20 mouse cellular contexts compared by ENCODE assay signal in genomic region chr16:36531630-36532029, GRCm38 (mm10). TPM values are rescaled to one million over a fixed set of nuclear protein-coding genes. Genes with fewer than 3 reads are reported as not detected.
DNase-seq lines count a peak whose midpoint lies in the region; ATAC-seq and TF ChIP-seq lines count a peak whose summit lies in the region.
"Had no signal": no experiment of that assay in that cellular context is flagged by ENCODE, and none has a peak within 500 bp of the region (broad histone marks: within the 10 kb centered on the region; RNA-seq: fewer than 3 reads in every experiment).

No protein-coding gene starts in this region.

- in situ Hi-C loops in ES-E14 (cut with MboI; ENCODE audit: low sequenced_read_pairs in 2 of 2, unreplicated experiment in 2 of 2): no loop called here

- DNase-seq in kidney, postnatal 0 days (ENCODE audit: low spot score): no peak
- no peak for DNase-seq in kidney, postnatal 25 days
- peak; percentile 15 for DNase-seq in ES-E14 (ENCODE audit: low read depth, low spot score)
- no peak for DNase-seq in forebrain, embryonic 11.5 days (ENCODE audit: low spot score)
- DNase-seq: cerebellum, adult 2 months; cerebellum, postnatal 36 days; retina, postnatal 1 day had no signal

- H3K4me2 ChIP-seq in kidney, postnatal 0 days (ENCODE audit: low read length): no peak overlapping the region
- no peak overlapping the region for H3K4me2 ChIP-seq in forebrain, embryonic 11.5 days (ENCODE audit: low read depth, low read length, severe bottlenecking)
- H3K4me2 ChIP-seq: heart, embryonic 11.5 days; hindbrain, embryonic 14.5 days; intestine, embryonic 15.5 days; liver, embryonic 15.5 days had no signal

- no peaks in the 10 kb centered on the region for H3K9me3 ChIP-seq in kidney, postnatal 0 days (replicated peaks; ENCODE audit: low read length)
- no peaks in the 10 kb centered on the region for H3K9me3 ChIP-seq in ES-E14 (ENCODE audit: control insufficient read depth, insufficient read depth, low read depth, low read length)
- no peaks in the 10 kb centered on the region for H3K9me3 ChIP-seq in forebrain, embryonic 11.5 days (ENCODE audit: control insufficient read depth, low read length)
- H3K9me3 ChIP-seq: intestine, embryonic 15.5 days; liver, embryonic 15.5 days had no signal

- H3K27ac ChIP-seq in kidney, postnatal 0 days: peak overlapping the region; percentile 72; the same call in 1 of the 2 replicates
- H3K27ac ChIP-seq in ES-E14 (ENCODE audit: insufficient read depth, low read depth, low read length, poor library complexity, severe bottlenecking): no peak overlapping the region
- no peak overlapping the region for H3K27ac ChIP-seq in forebrain, embryonic 11.5 days (ENCODE audit: low read depth, low read length)
- H3K27ac ChIP-seq: hindbrain, embryonic 14.5 days; intestine, embryonic 15.5 days; liver, embryonic 15.5 days had no signal

- H3K4me1 ChIP-seq in kidney, postnatal 0 days (replicated peaks; ENCODE audit: insufficient read depth, low read length): peaks cover 2% of the 10 kb centered on the region
- peaks cover 3 to 9% of the 10 kb centered on the region in 2 experiments; a peak in 2 of 4 replicates for H3K4me1 ChIP-seq in ES-E14 (ENCODE audit: control insufficient read depth in 2 of 2, insufficient read depth in 2 of 2, low read length in 2 of 2, poor library complexity in 1 of 2)
- H3K4me1 ChIP-seq in forebrain, embryonic 11.5 days (replicated peaks; ENCODE audit: control insufficient read depth, insufficient read depth, low read length): no peaks in the 10 kb centered on the region
- H3K4me1 ChIP-seq: intestine, embryonic 15.5 days; liver, embryonic 15.5 days had no signal

- no peaks in the 10 kb centered on the region for H3K27me3 ChIP-seq in kidney, postnatal 0 days (ENCODE audit: insufficient read depth, low read length)
- no peaks in the 10 kb centered on the region for H3K27me3 ChIP-seq in forebrain, embryonic 11.5 days (ENCODE audit: control insufficient read depth, insufficient read depth, low read length)
- H3K27me3 ChIP-seq: intestine, embryonic 15.5 days; liver, embryonic 15.5 days had no signal

- no peak for ATAC-seq in kidney, postnatal 0 days (replicated peaks; ENCODE audit: low FRiP score, low read depth)
- peak; percentile 61 for ATAC-seq in granulocyte monocyte progenitor cell, adult 5-6 weeks (replicated peaks; ENCODE audit: poor library complexity, severe bottlenecking)
- ATAC-seq in inflammation-experienced regulatory T-cells, adult 6 months: no peak
- no peak for ATAC-seq in monocyte, adult 5-6 weeks (replicated peaks; ENCODE audit: insufficient number of reproducible peaks, low FRiP score, low TSS enrichment, poor library complexity, severe bottlenecking)
- no peak for ATAC-seq in forebrain, embryonic 11.5 days (replicated peaks; ENCODE audit: low FRiP score)
- ATAC-seq: forebrain, embryonic 16.5 days; intestine, embryonic 15.5 days; midbrain, embryonic 16.5 days had no signal

- no peak for TF ChIP-seq CTCF in kidney, postnatal 0 days (IDR thresholded peaks at IDR 0.05; ENCODE audit: low read depth)

- 55% methylated on average over 5 of the region's 5 CpGs for WGBS in kidney, postnatal 0 days
- 80% methylated on average over 5 of the region's 5 CpGs for WGBS in forebrain, embryonic 11.5 days

- no peak overlapping the region for H3K4me3 ChIP-seq in kidney, postnatal 0 days (replicated peaks; ENCODE audit: low read depth, low read length)
- no peak overlapping the region for H3K4me3 ChIP-seq in ES-E14 (ENCODE audit: insufficient read depth in 1 of 2, low read depth in 1 of 2, low read length in 2 of 2, poor library complexity in 1 of 2, severe bottlenecking in 1 of 2)
- H3K4me3 ChIP-seq in forebrain, embryonic 11.5 days (ENCODE audit: low read depth, low read length): no peak overlapping the region
- H3K4me3 ChIP-seq: intestine, embryonic 15.5 days; liver, embryonic 15.5 days had no signal

- H3K36me3 ChIP-seq in kidney, postnatal 0 days (ENCODE audit: insufficient read depth, low read length): no peaks in the 10 kb centered on the region
- no peaks in the 10 kb centered on the region for H3K36me3 ChIP-seq in ES-E14 (ENCODE audit: control insufficient read depth, insufficient read depth, low read length, poor library complexity, severe bottlenecking)
- H3K36me3 ChIP-seq in forebrain, embryonic 11.5 days (ENCODE audit: control insufficient read depth, insufficient read depth, low read length): no peaks in the 10 kb centered on the region
- H3K36me3 ChIP-seq: intestine, embryonic 15.5 days; liver, embryonic 15.5 days had no signal

- no peak overlapping the region for H3K9ac ChIP-seq in kidney, postnatal 0 days (ENCODE audit: low read depth, low read length)
- no peak overlapping the region for H3K9ac ChIP-seq in ES-E14 (ENCODE audit: insufficient read depth, low read depth, low read length, poor library complexity, severe bottlenecking)
- no peak overlapping the region for H3K9ac ChIP-seq in forebrain, embryonic 11.5 days (ENCODE audit: low read length)
- H3K9ac ChIP-seq: hindbrain, embryonic 14.5 days; intestine, embryonic 15.5 days; liver, embryonic 15.5 days had no signal

TF ChIP-seq in ES-E14, 5 proteins besides CTCF, POLR2A, EP300 and RAD21:
- TF ChIP-seq HCFC1 (IDR thresholded peaks at IDR 0.05; ENCODE audit: borderline replicate concordance, insufficient read depth, low read length) (no peak), MAFK (IDR thresholded peaks at IDR 0.05; ENCODE audit: insufficient read depth, low read depth, low read length) (no peak), ZNF384 (IDR thresholded peaks at IDR 0.05; ENCODE audit: low read depth, low read length) (no peak), ZC3H11A (IDR thresholded peaks at IDR 0.05; ENCODE audit: borderline replicate concordance, low read depth, low read length) (no peak), CHD2 (IDR thresholded peaks at IDR 0.05; ENCODE audit: low read depth, low read length) (no peak)

RNA-seq across cellular contexts. Expression of gene Casr, which starts 30.3 kb away (rescaled TPM):
- polyA plus RNA-seq in kidney, postnatal 0 days (2015; fragmentation: Nextera tagmentation; extraction: Ambion mirVana): 3.5 and 4.6 TPM in 2 replicates
- total RNA-seq in ES-E14 (2012; rRNA removed): 0.13 and 0.21 TPM in 2 replicates
- not detected in 2 replicates for total RNA-seq in granulocyte monocyte progenitor cell, adult 5-6 weeks (2014; fragmentation: Nextera tagmentation)
- total RNA-seq in granulocyte monocyte progenitor cell, adult 5-6 weeks (2017): not detected in 2 replicates
- not detected for polyA plus RNA-seq in inflammation-experienced regulatory T-cells, adult 6 months (2017; shearing (Covaris generic))
- not detected in 3 replicates for total RNA-seq in monocyte, adult 5-6 weeks (2017)
- 0.13 TPM in 1 of 2 replicates, not detected in the other for polyA plus RNA-seq in forebrain, embryonic 11.5 days (2014; fragmentation: Nextera tagmentation; extraction: Ambion mirVana)
- total RNA-seq: adrenal gland, adult 18-20 months; heart, postnatal 14 days; megakaryocyte-erythroid progenitor cell, adult 5-6 weeks; neutrophil, adult 5-6 weeks had no signal
- polyA plus RNA-seq: liver, embryonic 15.5 days had no signal
